Mouse (Mus musculus) adrenal gland, postnatal 36 days (tissue): ENCODE data around the gene Pcmt1. TPM values are rescaled to one million over a fixed set of nuclear protein-coding genes. Genes with fewer than 3 reads are reported as not detected.
"Not testable (repeated sequence)": the region's sequence is repeated elsewhere in the genome, so short reads cannot be mapped to it uniquely, and the experiment has no call there.

ENCODE experiments used
- DNase-seq, 2 experiments: peaks; one replicate each; pipeline ENCODE4 v3.0.0; 2021; ENCODE audit warnings: mixed read lengths in 1 of 2
- total RNA-seq, 2 experiments: library from RNA; stranded (reverse); gene quantifications; 2 replicates each; pipeline ENCODE4 v1.2.3; 2021

Gene Pcmt1
- total RNA-seq, 2 experiments from 2014 or later: 71.4 to 78.4 TPM

DNA sequence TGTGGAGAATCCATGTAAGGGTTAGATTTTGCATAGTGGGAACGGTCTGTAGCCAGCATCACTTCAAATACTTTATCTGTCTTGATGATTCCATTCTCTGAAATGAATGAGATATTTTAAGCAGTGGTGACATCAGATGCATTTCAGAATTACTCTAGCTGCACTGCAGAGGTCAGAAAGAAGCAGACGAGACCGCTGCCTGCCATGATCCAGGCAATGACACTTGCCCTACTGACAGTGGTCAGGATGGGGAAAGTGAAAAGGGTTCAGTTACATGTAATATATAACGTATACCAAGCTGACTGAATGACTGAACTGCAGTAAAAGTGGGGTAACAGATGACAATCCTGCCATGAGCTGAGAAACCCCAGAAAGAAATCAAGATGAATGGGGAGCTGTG, 31.9 kb downstream of the Pcmt1 start:
- DNase-seq: no peak

- DNase-seq: no peak
These were observed 35.0 kb downstream of the Pcmt1 start for GRCm38 (mm10) chr10:7645911-7646310.

DNA sequence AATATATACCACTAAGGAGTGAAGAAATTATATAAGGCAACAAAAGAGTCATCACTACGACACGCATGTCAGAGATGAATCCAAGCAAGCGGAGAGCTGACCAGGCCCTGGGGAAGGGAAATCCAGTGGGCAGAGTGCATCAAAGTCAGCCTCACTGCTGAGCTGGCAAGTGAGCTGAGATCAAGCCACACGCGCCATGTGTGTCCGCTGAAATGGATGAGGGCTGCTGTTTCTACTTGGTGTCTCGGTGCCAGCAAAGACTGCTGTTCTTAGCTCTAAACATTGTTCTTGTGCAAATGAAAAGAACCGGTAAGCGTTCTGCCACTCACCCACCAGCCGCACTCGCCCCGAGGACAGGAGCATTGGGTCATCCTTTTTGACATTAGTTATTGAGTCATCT, 40.6 kb downstream of the Pcmt1 start:
- DNase-seq: no peak

- no peak for DNase-seq
These were observed 49.8 kb downstream of the Pcmt1 start for GRCm38 (mm10) chr10:7630951-7631720.

- no peak for DNase-seq
These were observed 50.6 kb downstream of the Pcmt1 start for GRCm38 (mm10) chr10:7630286-7630685.

GRCm38 (mm10) chr10:7629092-7629491, 51.8 kb downstream of the Pcmt1 start:
- DNase-seq: no peak

GRCm38 (mm10) chr10:7623861-7624518, 56.9 kb downstream of the Pcmt1 start:
- no peak for DNase-seq

DNA sequence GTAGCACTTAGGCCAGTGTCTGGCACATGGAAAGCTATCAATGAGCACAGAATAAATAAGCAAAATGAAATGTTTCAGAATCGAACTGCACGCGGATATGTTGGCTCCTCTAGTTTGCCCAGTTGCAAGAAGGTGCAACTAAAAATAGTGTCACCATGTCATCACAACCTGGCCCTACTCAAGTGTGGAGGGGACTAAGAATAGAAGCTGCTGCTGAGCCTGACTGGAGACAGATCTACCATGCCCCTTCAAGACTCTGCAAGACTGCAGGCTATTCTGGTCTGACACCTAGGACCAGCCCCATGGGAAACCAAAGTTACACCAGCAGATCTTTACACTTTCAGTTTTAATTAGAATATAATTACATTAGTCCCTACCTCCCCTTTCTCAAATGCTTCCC, 58.6 kb downstream of the Pcmt1 start:
- no peak for DNase-seq

- DNase-seq: no peak
These were observed 60.2 kb downstream of the Pcmt1 start for GRCm38 (mm10) chr10:7620723-7621122.

GRCm38 (mm10) chr10:7619821-7620241, 61.1 kb downstream of the Pcmt1 start:
- DNase-seq: no peak

- not testable (repeated sequence) for DNase-seq
These were observed 63.4 kb downstream of the Pcmt1 start for GRCm38 (mm10) chr10:7617556-7617955.

DNA sequence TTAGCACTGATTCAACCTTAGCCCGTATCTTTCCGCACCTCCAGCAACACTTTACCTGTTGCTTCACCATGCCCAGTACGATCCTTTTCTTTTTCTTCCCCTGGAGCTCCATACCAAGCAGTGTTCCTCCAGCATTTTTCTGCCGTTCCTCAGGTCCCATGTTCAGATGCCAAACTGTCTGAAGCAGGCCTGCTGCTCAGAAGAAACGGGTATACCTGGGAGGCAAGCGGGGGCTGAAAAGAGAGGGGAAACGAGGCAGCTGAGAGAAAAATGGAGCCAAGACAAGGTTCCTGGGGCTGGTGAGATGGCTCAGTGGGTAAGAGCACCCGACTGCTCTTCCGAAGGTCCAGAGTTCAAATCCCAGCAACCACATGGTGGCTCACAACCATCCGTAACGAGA, 63.8 kb downstream of the Pcmt1 start:
- DNase-seq: not testable (repeated sequence)

- no peak for DNase-seq
These were observed 66.1 kb downstream of the Pcmt1 start for GRCm38 (mm10) chr10:7614834-7615233.

GRCm38 (mm10) chr10:7612210-7612609, 68.7 kb downstream of the Pcmt1 start:
- DNase-seq: not testable (repeated sequence)

- no peak for DNase-seq
These were observed 69.3 kb downstream of the Pcmt1 start for GRCm38 (mm10) chr10:7611647-7612046.

DNA sequence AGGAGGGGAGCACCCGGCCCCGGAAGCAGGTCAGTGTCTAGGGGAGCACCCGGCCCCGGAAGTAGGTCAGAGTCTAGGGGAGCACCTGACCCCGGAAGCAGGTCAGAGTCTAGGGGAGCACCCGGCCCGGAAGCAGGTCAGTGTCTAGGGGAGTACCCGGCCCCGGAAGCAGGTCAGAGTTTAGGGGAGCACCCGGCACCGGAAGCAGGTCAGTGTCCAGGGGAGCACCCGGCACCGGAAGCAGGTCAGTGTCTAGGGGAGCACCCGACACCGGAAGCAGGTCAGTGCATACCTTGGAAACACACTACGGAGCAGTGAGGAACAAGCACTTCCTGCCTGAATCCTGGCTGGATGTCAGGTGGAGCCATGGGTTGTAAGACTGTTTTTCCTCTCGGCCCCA, 72.3 kb downstream of the Pcmt1 start:
- DNase-seq: no peak

DNA sequence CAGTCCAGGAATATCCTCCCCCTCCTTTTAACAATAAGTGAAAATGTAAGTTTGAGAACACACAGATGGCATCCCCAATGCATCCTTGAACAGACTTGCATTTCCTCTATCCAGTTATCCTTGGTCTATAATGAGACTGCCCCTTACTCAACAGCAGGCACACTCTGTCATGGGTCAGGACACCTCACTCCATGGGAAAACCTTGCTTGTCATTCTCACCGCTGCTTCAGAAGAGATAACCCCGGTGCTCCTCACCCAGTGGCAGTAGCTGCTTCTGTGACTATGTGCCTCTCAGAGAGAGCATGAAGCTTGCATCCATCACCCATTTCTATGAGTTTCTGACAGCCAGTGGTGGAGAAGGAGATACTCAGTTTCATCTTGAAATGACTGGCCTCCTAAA, 74.5 kb downstream of the Pcmt1 start:
- DNase-seq: no peak

GRCm38 (mm10) chr10:7605168-7605567, 75.8 kb downstream of the Pcmt1 start:
- no peak for DNase-seq

DNA sequence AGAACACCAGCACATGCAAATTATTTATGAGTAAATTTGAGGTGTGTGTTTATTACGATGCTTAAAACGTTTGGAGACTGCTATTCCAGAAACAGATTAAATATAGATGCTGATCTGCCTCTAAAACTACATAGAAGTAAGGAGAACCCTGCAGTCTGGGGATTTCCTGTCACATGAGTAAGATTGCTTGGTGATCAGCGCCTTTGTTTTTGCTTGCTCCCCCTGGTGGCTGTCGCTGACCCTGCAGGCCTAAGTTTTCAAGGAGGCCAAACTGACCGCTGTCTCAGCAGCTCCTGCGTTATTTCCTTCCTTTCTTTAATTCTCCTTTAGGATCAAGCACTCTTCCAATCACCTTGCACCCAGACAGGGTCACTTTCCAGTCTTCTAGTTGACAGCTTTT, 80.3 kb downstream of the Pcmt1 start:
- DNase-seq: peak; percentile 79 to 82

- DNase-seq: no peak
These were observed 82.8 kb downstream of the Pcmt1 start for GRCm38 (mm10) chr10:7598177-7598576.

GRCm38 (mm10) chr10:7596251-7596650, 84.7 kb downstream of the Pcmt1 start:
- DNase-seq: no peak

DNA sequence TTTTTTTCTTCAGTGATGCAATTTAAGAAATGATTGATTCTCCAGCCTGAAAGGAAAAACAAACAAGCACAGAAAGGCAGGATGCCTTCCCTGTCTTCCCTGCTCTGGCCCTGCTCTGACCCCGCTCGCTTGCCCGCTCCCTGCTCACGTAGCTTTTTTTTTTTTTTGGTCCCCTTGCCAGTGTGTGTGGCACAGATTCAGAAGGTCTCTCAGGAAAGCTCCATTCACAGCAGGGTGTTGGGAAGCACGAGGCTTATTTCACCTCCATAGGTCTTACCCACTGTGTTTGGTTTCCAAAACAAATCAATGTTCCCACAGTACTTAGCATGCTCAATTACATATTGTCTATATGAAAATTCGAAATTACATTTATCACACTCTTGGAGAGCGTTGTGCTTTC, 86.1 kb downstream of the Pcmt1 start:
- DNase-seq: no peak

GRCm38 (mm10) chr10:7590792-7591191, 90.1 kb downstream of the Pcmt1 start:
- DNase-seq: no peak

DNA sequence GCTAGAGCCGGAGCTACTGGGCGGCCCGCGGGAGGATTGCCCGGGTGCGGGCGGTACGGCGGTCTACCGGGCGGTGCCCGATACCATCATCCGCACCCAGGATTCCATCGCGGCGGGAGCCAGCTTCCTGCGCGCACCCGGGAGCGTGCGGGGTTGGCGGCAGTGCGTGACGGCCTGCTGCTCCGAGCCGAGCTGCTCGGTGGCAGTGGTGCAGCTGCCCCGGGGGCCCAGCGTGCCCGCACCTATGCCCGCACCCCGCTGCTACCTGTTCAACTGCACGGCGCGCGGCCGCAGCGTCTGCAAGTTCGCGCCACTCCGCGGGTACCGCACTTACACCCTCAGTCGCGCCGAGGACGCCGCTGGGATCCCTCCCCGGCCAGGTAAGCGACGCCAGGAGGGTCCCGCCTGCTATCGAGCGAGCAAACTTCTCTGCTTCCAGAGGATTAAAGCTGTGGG, 90.7 kb downstream of the Pcmt1 start:
- no peak for DNase-seq
